Mouse (Mus musculus) left cerebral cortex, adult 11 months (tissue): ENCODE data around the gene Fbf1.
"Not testable (repeated sequence)": the region's sequence is repeated elsewhere in the genome, so short reads cannot be mapped to it uniquely, and the experiment has no call there.

Source experiments
- DNase-seq: peaks from one replicate; pipeline ENCODE4 v3.0.0; 2022; ENCODE audit warnings: low spot score

The Fbf1 gene

DNA sequence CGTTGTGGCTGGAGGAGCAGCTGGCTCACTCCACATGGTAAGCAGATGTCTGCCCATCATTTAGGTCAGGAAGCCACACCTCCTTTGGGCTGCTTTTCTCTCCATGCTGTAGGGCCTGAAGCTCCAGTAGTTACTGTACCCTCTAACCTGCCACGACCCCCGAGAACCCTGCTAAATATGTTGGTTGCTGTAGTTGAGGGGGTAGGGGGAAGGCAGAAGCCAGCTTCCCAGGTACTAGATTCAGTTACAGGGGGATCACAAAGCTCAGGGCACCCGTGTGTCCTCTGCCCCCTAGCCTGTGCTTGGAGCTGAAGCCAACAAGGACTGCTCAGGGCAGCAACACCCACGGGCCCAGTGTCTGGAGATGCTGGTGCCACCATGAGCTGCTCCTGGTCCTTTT, 34.5 kb downstream of the Fbf1 start:
- no peak for DNase-seq

DNA sequence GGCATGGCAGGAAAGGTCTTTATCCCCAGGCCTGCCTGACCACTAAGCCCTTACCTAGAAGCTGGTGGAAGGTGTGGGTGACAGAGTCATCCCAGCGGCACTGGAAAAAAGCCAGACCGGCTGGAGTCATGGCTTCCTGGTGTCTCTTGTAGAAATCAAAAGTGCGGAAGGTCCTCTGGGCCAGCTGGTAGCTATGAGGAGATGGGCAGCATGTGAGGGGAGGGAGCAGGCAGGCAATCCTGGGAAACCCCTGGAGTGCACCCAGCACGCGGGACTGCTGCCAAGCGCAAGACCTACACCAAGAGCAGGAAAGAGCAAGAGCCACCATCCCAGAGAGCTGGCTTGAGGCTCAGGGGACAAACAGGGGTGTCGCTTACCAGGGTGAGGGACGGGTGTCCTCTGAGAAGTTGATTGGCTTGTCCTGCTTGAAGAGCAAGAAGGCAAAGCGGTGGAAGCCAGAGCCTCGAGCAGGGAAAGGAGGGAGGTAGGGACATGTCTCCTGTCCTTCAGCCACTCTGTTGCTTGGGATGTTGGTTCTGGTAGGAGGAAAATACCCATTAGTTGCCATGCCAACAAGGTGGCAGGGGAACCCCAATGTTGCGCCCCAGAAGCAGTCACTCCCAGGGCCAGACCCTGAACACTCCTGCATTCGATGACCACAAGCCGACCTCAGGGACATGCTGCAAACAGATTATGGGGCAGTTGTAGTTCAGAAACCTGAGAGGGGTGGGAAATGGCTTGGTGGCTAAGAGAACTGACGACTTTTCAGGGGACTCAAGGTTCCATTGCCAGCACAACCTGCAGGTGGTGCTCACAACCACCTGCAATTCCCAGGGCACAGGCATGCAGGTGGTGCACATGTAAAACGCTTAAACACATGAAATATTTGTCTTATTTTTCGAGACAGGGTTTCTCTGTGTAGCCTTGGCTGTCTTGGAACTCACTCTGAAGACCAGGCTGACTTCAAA, 35.3 kb downstream of the Fbf1 start:
- no peak for DNase-seq

DNA sequence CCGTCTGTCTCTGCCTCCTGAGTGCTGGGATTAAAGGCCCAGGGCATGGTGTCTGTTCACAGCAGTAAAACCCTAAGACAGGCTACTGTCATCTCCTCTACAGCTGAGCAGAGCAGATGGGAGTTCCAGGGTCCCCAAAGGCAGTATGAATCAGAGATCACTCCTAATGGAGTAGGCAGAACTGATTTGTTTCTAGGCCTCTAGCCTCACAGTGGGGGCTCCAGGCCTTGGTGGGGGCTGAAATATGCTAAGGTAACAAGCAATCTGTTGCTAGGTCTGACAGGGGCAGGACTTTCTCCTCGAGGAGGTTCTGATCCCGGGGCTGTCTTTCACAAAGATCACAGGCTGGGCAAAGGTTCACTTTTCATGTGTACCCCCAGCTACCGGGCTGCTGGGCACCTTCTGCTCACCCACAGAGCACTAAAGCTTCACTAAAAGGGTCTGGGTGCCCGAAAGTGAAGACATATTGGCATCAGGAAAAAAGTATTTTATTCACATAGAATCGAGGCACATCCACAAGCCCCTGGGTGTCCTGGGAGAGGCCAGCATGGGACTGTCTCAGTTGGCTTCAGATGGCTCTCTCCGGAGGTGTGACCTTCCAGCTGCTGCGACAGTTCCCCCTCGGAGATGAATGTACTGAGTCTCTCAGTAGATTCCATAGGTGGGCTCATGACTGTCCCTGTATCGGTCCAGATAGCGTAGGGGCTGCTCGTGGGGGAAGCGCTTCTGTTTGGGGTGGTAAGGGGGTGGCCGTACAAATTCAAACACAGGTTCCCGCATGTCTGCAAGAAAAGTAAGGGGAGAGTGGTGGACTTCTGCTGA, 36.4 kb downstream of the Fbf1 start:
- no peak for DNase-seq

DNA sequence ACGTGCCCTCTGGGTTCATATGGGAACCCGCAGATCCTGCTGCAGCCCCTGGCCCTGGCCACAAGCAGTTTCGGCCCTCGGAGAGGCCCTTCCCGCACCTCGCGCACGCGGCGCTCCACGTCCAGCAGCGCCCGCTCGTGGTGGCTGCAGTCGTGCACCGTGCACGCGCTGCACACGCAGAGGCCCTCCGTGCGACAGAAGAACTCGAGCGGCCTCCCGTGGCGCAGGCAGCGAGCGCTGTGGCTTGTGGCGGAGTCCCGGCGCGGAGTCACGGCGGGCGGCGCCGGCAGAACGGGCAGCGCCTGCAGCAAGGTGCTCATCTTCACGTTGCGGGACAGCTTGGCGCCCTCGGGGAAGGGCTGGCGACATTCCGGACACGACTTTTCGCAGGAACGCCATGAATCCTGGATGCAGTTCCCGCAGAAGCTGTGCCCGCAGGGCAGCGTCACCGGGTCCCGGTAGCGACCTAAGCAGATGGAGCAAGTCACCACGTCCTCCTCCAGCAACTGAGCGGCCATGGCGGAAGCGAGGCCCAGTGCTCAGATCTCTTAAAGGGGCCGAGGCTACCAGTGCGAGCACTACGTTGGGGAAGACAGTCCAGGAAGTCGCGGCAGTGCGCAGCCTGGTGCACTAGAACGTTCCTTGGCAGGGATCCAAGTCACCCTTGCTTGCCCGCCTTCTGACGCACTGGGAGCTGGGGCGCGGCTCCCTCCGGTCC, 37.3 kb downstream of the Fbf1 start, which contains the start of gene Trim65:
Gene Trim65, minus strand, starts transcription at position 641 of the 718 bp plus-strand sequence.
- DNase-seq, result peak; percentile 73

DNA sequence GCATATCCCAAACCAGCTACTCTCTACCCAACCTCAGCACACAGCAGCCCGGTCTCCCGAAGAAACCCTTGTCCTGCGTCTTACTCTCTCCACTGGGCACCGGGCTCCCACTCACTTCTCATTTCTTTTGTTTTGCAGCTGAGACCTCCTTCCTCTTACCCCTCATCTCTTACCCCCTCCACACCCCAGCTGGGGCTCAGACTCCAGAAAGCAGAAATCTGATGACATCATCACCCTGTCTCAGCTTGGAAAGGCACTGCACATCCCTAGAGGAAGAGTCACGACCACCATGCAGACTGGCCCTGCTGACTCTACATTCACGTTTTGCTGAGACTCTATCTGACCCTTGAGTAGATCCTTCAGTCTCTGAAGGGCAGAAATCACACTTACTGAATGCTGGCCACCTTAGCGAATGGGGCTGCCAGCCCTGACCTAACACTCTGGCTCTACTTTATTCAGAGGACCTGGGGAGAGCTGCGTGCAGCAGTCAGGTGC, 37.9 kb downstream of the Fbf1 start:
- no peak for DNase-seq

DNA sequence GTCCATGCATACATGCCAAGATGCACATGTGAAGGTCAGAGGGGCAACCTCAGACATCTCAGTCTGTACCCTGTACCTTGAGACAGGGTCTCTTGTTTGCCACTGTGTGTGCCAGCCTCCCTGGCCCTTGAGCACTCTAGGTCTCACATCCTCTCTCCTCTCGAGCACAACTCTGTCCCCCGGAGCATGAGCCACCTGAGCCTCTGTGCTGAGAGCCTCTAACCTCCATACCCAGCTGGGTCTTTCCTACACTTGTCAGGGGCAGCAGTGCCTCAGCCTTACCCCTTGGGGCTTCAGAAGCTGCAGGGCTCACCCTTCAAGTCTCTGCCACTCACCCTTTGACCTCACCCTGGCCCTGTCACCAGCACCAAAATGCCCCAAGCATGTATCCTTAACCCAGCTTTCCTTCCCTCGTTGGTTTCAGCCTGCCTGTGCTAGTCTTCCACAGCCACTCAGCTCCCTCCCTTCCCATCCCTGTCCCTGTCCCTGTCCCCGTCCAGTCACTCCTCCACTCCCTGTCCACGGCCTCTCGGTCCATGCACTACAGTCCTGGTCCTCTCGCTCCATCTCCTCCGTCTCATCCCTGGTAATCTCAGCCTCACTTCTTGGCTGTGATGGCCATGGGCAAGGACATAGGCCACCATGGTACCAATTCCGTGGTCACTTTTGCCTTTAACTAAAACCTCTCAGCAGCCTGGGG, 38.7 kb downstream of the Fbf1 start:
- no peak for DNase-seq

DNA sequence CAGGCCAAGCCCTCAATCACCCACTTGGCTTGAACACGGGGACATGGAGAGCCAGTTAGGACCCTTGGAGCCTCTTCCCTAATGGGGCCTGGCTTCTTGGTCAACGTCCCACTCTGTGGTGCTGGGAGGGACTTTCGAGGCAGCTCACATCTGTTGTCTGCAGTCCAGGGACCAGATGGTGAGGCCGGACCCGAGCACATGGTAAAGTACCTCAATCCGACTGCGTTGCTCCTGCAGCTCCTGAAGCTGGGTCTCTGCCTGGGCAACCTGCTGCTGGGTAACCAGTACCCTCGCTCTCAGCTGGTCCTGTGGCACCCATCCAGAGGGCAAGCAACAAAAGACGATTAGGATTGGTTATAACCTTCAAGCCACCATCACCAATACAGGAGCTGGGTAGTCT, 40.0 kb downstream of the Fbf1 start:
- no peak for DNase-seq

DNA sequence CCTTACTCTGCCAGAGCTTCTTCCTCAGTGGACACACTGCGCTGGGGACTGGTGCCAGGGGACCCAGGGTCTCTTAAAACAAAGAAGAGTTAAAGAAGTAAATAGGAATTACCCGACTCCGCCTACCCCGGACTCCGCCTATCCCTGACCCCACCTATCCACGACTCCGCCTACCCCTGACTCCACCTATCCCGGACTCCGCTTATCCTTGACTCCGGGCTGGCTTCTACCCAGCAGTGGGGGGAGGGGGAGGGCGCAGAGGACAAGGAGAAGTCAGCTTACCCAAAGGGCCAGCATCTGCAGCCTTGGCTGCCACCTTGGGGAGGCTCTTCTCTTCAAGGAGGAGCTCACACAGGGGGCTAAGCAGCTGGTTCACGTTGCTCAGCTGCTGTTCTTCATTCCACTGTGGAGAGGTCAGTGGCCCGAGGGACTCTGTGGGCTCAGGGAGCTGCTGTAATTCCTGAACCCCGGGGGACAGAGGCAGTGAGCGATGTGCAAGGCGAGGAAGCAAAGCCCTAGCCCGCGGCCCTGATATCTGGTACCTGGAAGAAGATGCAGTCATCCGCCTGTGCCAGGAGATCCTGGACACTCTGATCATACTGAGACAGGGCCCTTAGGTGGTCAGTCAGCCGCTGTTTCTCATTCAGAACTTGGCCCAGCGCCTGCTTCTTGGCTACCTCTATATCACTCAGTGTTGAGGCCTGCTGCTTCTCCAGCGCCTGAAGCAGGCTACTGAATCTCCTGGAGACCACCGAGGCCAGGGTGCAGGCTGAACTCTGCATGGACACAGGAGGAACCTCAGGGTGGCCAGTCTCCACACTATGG, 40.6 kb downstream of the Fbf1 start, which contains the start of gene Trim47:
Gene Trim47, minus strand, starts transcription at position 55 of the 825 bp plus-strand sequence.
- DNase-seq, result no peak

DNA sequence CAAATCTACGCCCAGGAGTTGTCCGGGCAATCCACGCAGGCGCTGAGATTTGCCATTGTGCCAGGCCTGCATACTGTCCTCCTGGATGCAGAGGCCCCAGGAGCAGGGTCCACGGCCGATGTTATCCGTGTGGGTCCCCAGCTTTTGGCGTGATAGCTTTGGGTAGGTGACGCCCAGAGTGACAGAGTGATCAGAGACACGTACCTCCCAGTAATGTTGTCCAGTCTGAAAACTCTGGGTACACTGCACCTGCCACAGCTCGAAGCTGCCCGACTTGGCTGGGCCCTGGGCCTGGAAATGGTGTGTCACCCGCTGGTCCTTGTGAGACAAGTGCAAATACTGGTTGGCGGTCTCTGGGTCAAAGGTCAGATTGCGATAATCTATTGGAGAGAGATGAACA, 41.7 kb downstream of the Fbf1 start:
- DNase-seq, result no peak

DNA sequence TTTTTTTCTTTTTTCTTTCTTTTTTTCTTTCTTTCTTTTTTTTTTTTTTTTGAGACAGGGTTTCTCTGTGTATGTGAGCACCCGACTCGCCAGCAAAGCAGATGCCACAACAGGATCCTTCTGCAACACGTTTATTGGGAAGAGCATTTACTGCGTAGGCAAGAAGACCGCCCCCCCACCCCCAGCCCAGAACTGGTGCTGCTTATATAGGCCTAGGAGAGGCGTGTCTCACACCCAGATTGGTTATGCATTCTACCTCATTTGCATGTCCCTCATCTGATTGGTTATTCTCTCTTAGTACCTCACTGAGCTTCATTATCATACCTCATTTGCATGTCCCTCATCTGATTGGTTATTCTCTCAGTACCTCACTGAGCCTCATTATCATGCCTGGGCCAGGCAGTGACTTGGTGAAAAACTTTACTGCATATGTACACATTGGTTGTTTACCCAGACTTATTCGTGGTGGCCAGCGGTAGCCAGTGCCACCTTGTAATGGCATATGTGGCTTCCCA, 46.2 kb downstream of the Fbf1 start:
- not testable (repeated sequence) for DNase-seq

DNA sequence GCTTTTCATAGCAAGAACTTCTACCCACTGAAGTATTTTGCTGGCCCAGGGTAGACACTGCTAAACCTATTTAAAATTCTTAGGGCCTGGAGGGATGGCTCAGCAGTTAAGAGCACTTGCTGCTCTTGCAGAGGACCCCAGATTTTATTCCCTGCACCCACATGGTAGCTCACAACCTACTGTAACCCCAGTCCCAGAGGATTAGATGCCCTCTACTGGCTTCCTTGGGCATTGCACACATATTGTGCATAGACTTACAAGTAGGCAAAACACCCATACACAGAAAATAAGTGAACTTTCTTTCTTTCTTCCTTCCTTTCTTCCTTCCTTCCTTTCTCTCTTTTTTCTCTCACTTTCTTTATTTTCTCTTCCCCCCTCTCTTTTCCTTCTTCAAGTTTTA, 50.1 kb downstream of the Fbf1 start:
- no peak for DNase-seq

DNA sequence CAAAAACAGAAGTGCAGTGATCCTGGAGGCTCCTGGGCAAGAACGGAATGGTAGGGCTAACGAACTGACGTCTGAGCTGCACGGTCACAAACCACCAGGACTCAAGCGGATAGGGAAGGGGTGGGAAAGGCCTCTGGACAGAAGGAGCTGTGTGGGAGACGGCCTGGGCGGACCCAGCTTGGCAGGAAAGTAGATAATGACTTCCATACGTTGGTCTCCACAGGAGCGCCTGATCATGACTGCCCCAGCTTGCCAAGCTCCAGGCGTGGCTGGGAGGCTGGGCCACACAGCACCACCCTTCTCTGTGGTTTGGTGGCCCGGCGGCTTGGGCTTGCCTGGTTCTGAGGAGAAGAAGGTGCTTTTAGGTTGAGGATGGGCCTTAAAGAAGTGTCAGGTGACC, 50.7 kb downstream of the Fbf1 start:
- no peak for DNase-seq

DNA sequence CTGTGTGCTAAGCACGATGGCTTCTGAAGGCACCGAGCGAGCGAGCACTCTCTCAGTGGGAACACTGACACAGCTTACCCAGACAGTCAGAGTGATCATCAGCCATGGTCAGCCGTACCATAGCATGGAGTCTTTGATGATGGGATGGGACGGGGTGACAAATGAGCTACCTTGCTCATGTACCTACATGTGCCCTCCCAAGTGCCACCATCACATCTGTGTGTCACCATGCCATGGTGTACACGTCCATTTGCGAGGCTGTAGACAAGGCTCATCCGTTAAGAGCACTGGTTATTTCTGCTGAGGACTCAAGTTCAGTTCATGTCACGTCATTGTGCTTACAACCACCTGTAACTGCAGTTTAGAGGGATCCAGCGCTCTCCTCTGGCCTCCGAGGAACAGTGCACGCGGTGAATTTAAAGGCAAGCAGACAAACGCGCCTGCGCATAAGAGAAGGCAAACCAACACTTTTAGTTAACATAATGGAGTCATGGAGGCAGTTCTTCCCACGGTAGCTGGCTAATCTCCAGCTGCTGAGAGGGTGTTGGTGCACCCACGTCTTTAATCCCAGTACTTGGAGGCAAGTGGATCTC, 56.3 kb downstream of the Fbf1 start:
- no peak for DNase-seq

DNA sequence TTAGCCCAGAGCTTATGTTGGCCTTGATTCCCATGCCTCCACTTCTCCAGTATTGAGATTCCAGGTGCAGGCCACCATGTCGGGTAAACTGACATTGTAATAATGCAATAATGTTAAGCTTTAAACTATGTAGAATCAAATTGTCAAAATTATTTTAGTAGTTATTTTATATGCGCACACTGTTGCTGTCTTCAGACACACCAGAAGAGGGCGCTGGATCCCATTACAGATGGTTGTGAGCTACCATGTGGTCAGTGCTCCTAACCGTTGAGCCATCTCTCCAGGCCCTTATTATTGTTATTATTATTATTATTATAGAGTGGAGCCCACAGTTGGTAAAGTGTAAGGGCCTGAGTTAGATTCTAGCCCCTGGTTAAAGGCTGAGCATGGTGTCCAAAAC, 56.9 kb downstream of the Fbf1 start:
- no peak for DNase-seq

DNA sequence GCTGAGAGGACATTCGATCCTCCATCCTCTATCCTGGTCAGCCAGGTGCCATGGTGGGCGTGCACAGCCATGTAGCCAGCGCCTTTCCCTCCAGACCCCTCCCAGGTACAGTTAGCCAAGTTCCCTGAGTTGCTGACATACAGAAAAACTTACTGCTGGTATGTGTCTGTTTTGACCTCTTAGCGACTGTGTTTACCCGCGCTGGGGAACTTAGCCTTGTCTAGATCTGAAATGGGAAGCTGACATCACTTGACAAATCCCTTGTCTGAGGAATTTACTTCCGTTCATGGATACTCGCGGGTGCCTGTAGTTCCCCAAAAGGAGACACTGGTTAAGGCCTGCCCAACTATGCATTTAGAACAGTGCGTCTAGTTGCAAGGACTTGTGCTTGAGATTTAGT, 57.4 kb downstream of the Fbf1 start:
- no peak for DNase-seq

DNA sequence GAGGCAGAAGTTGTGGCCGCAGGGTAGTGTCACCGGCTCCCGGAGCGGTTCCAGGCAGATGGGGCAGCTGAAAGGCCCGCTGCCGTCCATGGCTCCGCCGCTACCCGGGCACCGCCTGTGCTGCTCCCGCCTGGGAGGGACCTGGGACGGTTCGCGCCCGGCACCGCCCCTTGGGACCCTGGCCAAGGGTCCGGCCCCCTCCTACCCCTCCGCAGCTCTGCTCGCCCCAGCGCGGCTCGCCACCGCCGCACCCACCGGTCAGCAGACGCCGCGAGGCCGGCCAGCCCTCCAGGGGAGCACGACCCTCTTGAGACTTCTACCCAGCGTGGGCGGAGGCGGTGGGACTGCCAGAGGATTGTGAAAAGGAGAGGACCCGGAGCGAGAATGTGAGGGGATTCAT, 57.8 kb downstream of the Fbf1 start:
- DNase-seq, result no peak

DNA sequence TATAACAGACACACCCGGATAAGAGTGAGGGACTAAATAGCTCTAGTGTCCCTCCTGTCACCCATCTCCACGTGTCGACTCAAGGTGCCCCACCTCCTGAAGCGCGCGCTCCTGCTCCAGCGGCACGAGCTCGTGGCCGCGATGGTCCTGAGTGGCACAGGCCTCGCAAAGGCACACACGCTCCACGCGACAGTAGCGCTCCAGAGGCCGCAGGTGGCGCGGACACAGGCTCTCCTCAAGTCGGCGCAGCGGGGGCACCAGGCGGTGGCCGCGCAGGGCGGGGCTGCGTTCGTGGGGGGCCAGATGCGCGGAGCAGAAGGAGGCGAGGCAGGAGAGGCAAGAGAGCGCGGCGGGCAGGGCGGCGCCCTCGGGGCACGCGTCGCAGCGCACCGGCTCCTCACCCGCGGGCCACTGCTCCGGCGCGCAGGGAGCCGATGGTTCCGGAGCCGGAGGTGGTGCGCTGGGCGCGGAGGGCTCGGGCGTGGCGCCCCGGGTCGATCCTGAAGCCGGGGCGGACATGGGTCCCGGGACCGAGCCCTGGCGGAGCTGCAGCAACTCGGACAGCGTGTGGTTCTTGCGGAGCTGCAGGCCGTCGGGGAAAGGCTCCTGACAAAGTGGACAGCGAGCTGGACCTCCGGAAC, 58.4 kb downstream of the Fbf1 start:
- no peak for DNase-seq

DNA sequence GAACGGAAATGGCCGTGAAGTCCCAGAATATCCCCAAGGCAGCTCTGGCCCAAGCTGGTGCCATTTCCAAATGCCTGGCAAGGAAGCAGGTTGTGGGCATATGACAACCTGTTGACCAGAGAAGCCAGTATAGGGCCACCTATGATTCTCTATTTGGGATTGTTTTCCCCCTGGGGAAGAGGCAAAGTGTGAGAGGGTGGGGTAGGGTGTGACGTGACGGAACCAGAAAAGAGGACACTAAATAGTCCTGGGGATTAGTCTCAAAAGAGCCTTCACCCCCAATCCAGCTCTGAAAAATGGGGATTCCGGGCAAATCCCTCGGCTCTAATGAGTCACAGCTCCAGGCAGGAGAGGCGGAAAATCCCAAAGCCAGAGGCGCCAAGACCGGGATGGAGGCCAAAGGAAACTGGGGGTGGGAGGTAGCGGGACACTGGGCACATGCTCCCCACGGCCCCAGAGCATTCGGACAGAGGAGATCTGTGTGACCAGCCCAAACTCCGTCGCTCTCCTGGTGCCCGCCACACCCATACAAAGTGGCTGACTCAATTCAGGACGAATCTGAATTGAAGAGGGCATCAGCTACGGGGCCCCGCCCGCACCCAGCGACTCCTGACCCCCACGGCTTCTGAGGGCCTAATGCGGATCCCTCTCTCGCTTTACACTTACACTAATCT, 59.4 kb downstream of the Fbf1 start:
- DNase-seq, result no peak

DNA sequence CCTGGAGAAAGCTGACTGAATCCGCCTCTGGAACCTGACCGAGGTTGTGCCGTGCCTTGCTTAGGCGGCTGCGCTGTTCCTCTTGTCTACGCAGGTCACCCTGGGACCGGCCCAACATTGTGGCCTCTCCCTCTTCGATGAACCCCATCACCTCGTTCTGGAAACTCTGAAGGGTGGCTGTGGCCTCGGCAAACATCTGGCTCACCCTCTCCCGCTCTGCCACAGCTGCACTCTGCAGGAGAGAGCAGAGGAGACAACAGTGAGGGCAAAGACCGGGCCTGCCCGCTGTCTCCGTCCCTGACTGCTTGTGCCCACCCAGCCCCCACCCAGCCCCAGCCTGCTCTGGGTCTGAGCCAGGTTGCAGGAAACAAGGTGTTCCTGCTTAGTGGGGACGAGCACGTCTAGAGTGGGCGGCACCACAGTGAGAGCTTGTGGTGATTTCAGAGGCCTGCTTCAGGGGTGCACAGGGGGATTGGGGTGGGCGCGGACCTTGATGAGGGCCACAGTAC, 60.1 kb downstream of the Fbf1 start:
- no peak for DNase-seq
